Mouse (Mus musculus) mouse trophoblast stem cell (cell line): ENCODE measurements around the gene Dnah17.

ENCODE experiments used
- in situ Hi-C, 2 experiments: fragments of 300-500 bp; cut with MseI, MboI; formaldehyde crosslinking; loops; 2 replicates in 1 of 2; 3 replicates in 1 of 2; pipeline ENCODE4 v1.15.1; 2025

Gene Dnah17

DNA sequence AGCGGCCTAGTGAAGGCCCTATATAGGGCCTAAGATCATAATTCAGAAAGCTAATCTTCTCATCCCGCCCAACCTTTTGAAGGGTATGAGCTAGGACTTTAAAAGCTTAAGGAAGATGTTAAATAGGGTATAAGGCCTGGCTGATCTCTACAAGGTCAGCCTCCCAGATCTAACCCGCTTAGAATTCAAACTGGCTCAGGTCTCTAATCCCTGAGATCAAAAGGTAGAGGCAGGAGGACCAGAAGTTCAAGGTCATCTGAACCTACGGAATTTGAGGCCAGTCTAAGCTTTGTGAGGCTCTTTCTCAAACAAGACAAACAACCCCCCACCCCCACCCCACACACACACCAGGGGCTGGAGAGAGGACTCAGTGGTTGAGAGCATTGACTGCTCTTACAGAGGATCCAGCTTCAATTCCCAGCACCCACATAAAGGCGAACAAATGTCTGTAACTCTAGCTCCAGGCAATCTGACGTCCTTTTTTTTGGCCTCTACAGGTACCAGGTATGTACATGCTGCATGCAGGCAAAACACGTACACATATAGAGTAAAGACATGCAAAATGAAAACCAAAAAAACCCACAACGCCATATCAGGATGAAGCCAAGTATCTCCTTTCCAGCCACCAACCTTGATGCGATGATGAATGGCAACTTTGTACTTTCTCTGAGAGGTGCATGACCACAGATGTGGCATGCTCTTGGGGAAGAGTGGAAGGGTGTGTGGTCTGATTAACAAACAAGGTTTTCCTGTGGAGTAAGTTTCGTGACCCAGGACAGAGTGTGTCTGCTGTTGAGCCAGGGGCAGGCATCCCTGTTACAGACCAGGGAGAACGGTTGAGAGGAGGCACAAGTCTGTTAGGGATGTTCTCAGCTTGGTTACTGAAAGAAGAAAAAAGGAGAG is 157.5 kb downstream of the Dnah17 start:
- in situ Hi-C loops, result loop anchor here in 1 of 2 experiments (5.0 kb wide), 1 partner anchor 44 kb away; no protein-coding TSS in a partner anchor
